Mouse (Mus musculus) forebrain, embryonic 11.5 days (tissue): Measurements from ENCODE around the gene Tsc22d3. TPM values are rescaled to one million over a fixed set of nuclear protein-coding genes. Genes with fewer than 3 reads are reported as not detected.
A peak's percentile ranks its signal among the peaks of the same experiment; 100 is the strongest.

Source experiments
- ATAC-seq: fragments of 200-750 bp; cut with Nextera tagmentation; replicated peaks from 2 replicates; pipeline ENCODE4 v1.8.0; 2017; ENCODE audit warnings: moderate TSS enrichment; ENCODE audit not compliant: low FRiP score
- DNase-seq: peaks from one replicate; pipeline ENCODE4 v3.0.0-alpha.2; 2017; ENCODE audit warnings: low spot score
- H3K27ac ChIP-seq: fragments of 300-500 bp; sonication (generic); 2 replicates; pipeline ENCODE4 v1.5.1; 2014; ENCODE audit warnings: low read depth, low read length
- H3K27me3 ChIP-seq: fragments of 300-500 bp; sonication (generic); 2 replicates; pipeline ENCODE4 v1.6.1; 2014; ENCODE audit warnings: mild to moderate bottlenecking, low read length, mixed read lengths; ENCODE audit not compliant: control insufficient read depth, insufficient read depth
- H3K36me3 ChIP-seq: fragments of 300-500 bp; sonication (generic); 2 replicates; pipeline ENCODE4 v1.6.1; 2014; ENCODE audit warnings: mild to moderate bottlenecking, low read length, moderate library complexity, mixed read lengths; ENCODE audit not compliant: control insufficient read depth, insufficient read depth
- H3K4me1 ChIP-seq: fragments of 300-500 bp; sonication (generic); replicated peaks from 2 replicates; pipeline ENCODE4 v1.6.1; 2014; ENCODE audit warnings: low read length, mixed read lengths; ENCODE audit not compliant: control insufficient read depth, insufficient read depth
- H3K4me2 ChIP-seq: fragments of 300-500 bp; sonication (generic); 2 replicates; pipeline ENCODE4 v1.6.1; 2014; ENCODE audit warnings: low read depth, mild to moderate bottlenecking, low read length, moderate library complexity, mixed read lengths; ENCODE audit not compliant: severe bottlenecking
- H3K4me3 ChIP-seq: fragments of 300-500 bp; sonication (generic); 2 replicates; pipeline ENCODE4 v1.5.1; 2014; ENCODE audit warnings: low read depth, low read length
- H3K9ac ChIP-seq: fragments of 300-500 bp; sonication (generic); 2 replicates; pipeline ENCODE4 v1.6.1; 2014; ENCODE audit warnings: low read length
- H3K9me3 ChIP-seq: fragments of 300-500 bp; sonication (generic); 2 replicates; pipeline ENCODE4 v1.6.1; 2016; ENCODE audit warnings: low read length, mixed read lengths; ENCODE audit not compliant: control insufficient read depth
- WGBS: fragments of 180-500 bp; shearing (Covaris S2); extraction: QIAGEN DNeasy Blood & Tissue Kit; methylation state at CpG from one replicate; pipeline ENCODE4 v1.1.7; 2014; 5-methylcytosine and 5-hydroxymethylcytosine counted together
- polyA plus RNA-seq: library from polyadenylated mRNA; unstranded; fragments of >200 nt; fragmentation: Nextera tagmentation; extraction: Ambion mirVana; gene quantifications from 2 replicates; pipeline ENCODE4 v1.2.1, GENCODE M21; 2014

Gene Tsc22d3
- polyA plus RNA-seq, 1 experiment from 2014 or later = 105 TPM

DNA sequence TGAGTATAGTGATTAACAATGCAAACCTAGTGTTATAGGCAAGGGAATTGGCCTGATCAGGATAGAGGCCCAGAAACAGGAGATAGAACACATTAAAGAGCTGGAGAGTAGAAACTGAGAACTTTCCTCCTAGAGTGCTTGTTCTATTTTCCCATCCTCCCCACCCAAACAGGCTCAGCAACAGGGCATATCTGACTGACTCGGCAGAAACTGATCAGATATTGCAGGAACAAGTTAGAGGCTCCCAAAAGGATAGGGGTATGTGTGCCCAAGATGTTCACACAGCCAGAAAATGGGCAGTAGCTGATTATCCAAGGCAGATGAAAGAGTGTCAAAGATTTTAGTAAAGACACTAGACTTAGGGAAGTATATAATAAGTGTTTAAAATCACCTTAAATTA is 25.3 kb downstream of the Tsc22d3 start:
- Histone ChIP-seq H3K4me3 (no peak overlapping the region), H3K36me3 (no peaks in the 10 kb centered on the region), H3K27ac (no peak overlapping the region), H3K27me3 (peaks cover 73% of the 10 kb centered on the region), H3K4me2 (no peak overlapping the region), H3K9me3 (no peaks in the 10 kb centered on the region), H3K4me1 (no peaks in the 10 kb centered on the region), H3K9ac (no peak overlapping the region)
- ATAC-seq = no peak
- DNase-seq = no peak
- 75% methylated on average over 1 of the region's 1 CpGs for WGBS

DNA sequence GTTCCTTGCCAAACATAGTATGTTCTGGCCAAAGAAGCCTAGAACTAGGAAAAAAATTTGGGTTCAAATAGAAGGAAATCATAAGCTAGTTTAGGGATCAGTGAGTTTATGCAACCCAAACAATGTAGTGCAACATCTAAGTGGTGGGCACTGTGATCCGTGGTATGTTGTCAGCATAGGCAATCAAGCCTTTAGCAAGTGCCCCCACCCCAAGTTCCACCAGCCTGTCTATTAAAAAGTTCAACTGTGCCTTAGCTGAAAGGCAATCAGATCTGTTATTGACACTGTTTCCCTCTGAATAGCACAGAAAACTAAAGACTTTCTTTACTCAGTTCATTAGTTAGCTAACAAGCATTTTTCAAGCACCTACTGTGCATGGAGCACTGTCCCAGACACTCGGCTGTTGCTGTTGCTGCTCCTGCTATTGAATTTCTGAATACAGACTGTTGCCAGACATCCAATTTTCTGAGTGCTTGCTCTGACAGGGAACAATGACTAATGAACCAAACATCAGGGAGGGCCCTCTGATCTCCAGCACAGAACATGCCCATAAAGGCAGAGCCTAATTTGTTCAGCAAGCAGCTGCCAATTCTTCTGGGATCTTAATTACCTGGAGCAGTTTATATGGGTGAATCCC is 27.6 kb downstream of the Tsc22d3 start:
- no peaks in the 10 kb centered on the region for H3K9me3 ChIP-seq
- peak; percentile 72 for ATAC-seq
- no peaks in the 10 kb centered on the region for H3K36me3 ChIP-seq
- 35% methylated on average over 2 of the region's 2 CpGs for WGBS
- H3K4me1 ChIP-seq = no peaks in the 10 kb centered on the region
- H3K27ac ChIP-seq = no peak overlapping the region
- no peak overlapping the region for H3K4me3 ChIP-seq
- peak; percentile 50 for DNase-seq
- no peak overlapping the region for H3K9ac ChIP-seq
- H3K27me3 ChIP-seq = peaks cover 76% of the 10 kb centered on the region
- H3K4me2 ChIP-seq = no peak overlapping the region

DNA sequence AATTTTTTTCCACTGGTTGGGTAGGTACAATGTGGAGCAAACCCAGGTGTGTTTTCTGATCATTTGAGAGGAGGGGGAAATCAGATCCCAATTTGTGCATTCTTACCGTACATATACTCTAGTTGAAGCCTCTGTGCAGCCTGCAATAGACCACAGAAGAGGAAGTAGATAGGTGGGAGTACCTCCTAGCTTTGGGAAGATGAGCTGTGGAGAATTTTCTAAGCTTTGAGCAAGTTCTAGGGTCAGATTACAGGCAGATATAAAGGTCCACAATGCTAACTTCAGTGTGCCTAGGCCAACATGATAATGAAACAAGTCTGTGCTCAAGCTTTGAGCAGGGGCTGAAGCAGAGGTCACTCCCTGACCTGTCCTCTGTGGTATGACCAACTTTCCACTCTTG is 30.9 kb downstream of the Tsc22d3 start:
- H3K4me2 ChIP-seq = no peak overlapping the region
- WGBS = 100% methylated on average over 1 of the region's 1 CpGs
- DNase-seq = no peak
- no peak overlapping the region for H3K27ac ChIP-seq
- H3K27me3 ChIP-seq = peaks cover 75% of the 10 kb centered on the region
- no peaks in the 10 kb centered on the region for H3K36me3 ChIP-seq
- no peaks in the 10 kb centered on the region for H3K4me1 ChIP-seq
- no peak for ATAC-seq
- H3K9me3 ChIP-seq = no peaks in the 10 kb centered on the region
- H3K4me3 ChIP-seq = no peak overlapping the region
- H3K9ac ChIP-seq = no peak overlapping the region

DNA sequence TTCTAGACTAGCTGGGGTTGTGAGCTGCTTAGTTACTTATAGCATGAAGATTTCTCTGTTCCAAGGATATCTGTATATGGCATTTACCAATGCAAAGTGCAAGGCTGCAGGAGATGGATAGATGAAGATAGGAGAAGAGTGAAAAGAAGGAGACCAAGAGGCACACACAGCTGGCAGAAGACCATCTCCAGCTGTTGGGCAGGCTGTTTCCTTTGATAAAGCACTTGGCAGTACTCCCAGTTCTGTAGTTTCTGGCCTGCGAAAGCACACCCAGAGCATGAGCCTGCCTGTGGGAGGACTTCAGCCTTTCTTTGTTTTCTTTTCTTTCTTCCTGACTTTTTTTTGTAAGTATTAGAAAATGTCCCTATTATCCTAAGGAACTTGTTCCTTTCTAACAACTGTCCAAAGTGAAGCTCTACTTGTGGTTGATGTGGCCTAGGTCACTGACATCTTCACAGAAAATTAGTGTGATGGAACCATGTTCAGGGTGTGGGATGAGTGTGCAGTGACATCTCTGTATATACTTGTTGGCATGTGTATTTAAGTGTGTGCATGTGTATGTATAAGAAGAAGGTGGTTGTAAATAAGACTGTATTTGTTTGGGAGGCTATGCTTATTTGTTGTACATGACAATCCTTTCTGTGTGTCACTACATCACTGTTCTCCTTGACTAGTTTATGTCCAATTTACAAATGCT is 32.6 kb downstream of the Tsc22d3 start:
- Histone ChIP-seq H3K9me3 (no peaks in the 10 kb centered on the region), H3K4me2 (no peak overlapping the region), H3K4me1 (no peaks in the 10 kb centered on the region), H3K4me3 (no peak overlapping the region), H3K9ac (no peak overlapping the region), H3K27me3 (peaks cover 72% of the 10 kb centered on the region), H3K27ac (no peak overlapping the region), H3K36me3 (no peaks in the 10 kb centered on the region)
- DNase-seq (no peak), ATAC-seq (no peak)
- WGBS = 85% methylated on average over 1 of the region's 1 CpGs

DNA sequence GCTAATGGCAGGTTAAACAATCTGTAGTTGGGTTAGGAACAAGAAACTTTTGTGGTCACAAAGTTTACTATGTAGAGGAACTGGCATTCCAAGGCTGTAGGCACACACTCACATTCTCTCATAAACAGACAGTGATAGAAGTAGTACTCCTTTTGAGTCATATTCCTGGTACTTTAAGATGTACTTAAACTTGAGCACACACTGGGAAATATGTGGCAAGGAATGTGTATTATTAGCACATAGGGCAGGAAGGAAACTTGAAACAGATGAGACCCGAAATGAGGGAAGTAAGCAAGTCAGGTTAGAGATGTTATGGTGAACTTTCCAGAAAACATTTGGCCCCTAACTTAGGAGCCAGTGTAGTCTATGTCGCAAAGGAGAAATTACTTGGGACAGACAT is 34.7 kb downstream of the Tsc22d3 start:
- no peak overlapping the region for H3K9ac ChIP-seq
- WGBS = 90% methylated on average over 2 of the region's 2 CpGs
- DNase-seq = no peak
- ATAC-seq = no peak
- H3K4me2 ChIP-seq = no peak overlapping the region
- no peak overlapping the region for H3K27ac ChIP-seq
- H3K36me3 ChIP-seq = no peaks in the 10 kb centered on the region
- H3K4me1 ChIP-seq = no peaks in the 10 kb centered on the region
- no peak overlapping the region for H3K4me3 ChIP-seq
- peaks cover 61% of the 10 kb centered on the region for H3K27me3 ChIP-seq
- H3K9me3 ChIP-seq = no peaks in the 10 kb centered on the region

DNA sequence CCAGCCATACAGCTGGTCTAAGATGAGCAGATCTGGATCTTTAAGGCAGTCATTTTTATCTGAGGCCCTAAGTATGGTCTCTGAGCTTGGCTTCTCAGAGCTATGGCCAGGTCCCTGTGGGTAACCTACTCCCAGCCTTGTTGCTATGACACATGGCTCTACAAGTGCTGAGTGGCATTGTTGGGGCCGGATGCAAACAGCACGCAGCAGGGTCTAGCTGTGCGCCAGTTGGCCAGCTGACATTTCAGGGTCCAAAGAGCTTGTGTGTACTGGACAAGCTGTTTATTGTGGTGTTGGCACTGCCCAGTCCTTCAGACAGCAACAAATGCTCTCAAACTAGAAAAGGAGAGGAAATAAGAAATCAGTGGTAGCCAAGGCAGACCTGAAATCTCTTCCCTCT is 35.2 kb downstream of the Tsc22d3 start:
- Histone ChIP-seq H3K27me3 (peaks cover 56% of the 10 kb centered on the region), H3K9ac (no peak overlapping the region), H3K9me3 (no peaks in the 10 kb centered on the region), H3K4me3 (no peak overlapping the region), H3K4me2 (no peak overlapping the region), H3K36me3 (no peaks in the 10 kb centered on the region), H3K4me1 (no peaks in the 10 kb centered on the region), H3K27ac (no peak overlapping the region)
- DNase-seq (no peak), ATAC-seq (no peak)
- WGBS = 94% methylated on average over 3 of the region's 3 CpGs

DNA sequence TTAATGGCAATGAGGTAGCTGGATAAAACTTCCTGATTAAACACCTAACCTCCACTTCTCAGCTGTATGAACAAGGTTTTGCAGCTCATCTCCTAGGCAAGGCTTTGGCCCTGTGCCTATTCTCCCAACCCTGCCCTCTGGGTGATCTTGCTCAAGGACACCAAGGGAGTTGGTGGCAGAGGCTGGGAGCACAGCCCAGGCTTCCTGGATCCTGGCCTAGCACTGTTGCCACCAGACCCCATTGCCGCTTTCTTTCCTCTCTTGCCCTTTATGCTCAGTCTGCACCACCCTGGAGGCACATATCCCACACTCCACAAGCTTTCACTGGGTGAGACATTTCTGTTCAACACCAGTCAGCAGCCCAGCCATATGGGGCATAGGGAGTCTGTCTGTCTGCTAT is 35.7 kb downstream of the Tsc22d3 start:
- Histone ChIP-seq H3K27ac (no peak overlapping the region), H3K36me3 (no peaks in the 10 kb centered on the region), H3K4me3 (no peak overlapping the region), H3K4me1 (no peaks in the 10 kb centered on the region), H3K27me3 (peaks cover 52% of the 10 kb centered on the region), H3K9me3 (no peaks in the 10 kb centered on the region), H3K4me2 (no peak overlapping the region), H3K9ac (no peak overlapping the region)
- DNase-seq (no peak), ATAC-seq (no peak)
- 82% methylated on average over 1 of the region's 1 CpGs for WGBS

DNA sequence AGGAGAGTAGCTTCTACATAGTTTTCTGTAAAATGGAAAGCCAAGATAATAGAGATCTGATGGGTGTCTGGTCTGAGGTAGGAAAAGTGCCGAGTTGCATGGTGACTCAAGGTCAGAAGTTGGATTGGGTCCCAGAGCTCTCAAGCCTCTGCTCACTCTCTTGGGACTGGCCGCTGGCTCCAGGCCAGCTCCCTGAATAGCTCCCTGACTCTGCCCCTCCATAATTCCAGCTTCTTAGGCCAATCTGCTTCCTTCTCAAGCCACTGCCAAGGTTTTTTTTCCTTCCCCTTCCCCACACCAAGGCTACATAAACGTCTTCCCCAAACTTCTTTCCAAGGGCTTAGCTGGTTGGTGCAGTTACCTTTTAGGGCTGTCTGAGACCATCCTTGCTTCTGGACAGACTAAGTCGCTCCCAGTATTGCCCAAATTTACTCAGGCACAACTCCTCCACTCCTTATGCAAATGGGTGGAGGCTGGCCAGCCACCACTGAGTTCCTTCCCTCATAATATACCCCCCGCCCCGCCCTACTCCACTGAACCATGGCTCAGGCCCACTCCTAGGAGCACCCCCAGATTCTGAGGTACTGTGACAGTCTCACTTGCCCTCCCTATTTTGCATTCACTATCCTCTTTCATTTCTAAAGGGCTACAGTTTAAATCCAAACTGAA is 42.1 kb downstream of the Tsc22d3 start:
- no peak for ATAC-seq

More for the DNA sequence above, 42.1 kb downstream of the Tsc22d3 start:
- no peak for DNase-seq
- no peak overlapping the region for H3K9ac ChIP-seq
- no peaks in the 10 kb centered on the region for H3K4me1 ChIP-seq
- H3K27me3 ChIP-seq = peaks cover 19% of the 10 kb centered on the region
- H3K9me3 ChIP-seq = no peaks in the 10 kb centered on the region
- 79% methylated on average over 6 of the region's 6 CpGs for WGBS
- no peak overlapping the region for H3K4me3 ChIP-seq
- no peak overlapping the region for H3K27ac ChIP-seq
- no peak overlapping the region for H3K4me2 ChIP-seq
- no peaks in the 10 kb centered on the region for H3K36me3 ChIP-seq
